In genomic region chr15:82298764-82299561, GRCm38 (mm10) we compare ENCODE assay signal across 10 mouse cellular contexts. TPM values are rescaled to one million over a fixed set of nuclear protein-coding genes. Genes with fewer than 3 reads are reported as not detected.
DNase-seq lines count a peak whose midpoint lies in the region; ATAC-seq lines count a peak whose summit lies in the region.
"Had no signal": no experiment of that assay in that cellular context is flagged by ENCODE, and none has a peak within 500 bp of the region (broad histone marks: within the 10 kb centered on the region; RNA-seq: fewer than 3 reads in every experiment).

Wbp2nl (plus strand) TSS chr15:82298954.

- H3K9ac ChIP-seq in hindbrain, embryonic 15.5 days: no peak within 1 kb of the TSS
- H3K9ac ChIP-seq in hindbrain, embryonic 13.5 days: no peak within 1 kb of the TSS
- no peak within 1 kb of the TSS for H3K9ac ChIP-seq in forebrain, embryonic 12.5 days

- peaks cover 12% of the 10 kb centered on the region for H3K4me1 ChIP-seq in hindbrain, embryonic 15.5 days (replicated peaks)
- peaks cover 6% of the 10 kb centered on the region for H3K4me1 ChIP-seq in hindbrain, embryonic 13.5 days (replicated peaks)
- peaks cover 5% of the 10 kb centered on the region for H3K4me1 ChIP-seq in forebrain, embryonic 12.5 days

- WGBS in hindbrain, embryonic 15.5 days: 64% methylated on average over 39 of the region's 39 CpGs
- 60% methylated on average over 39 of the region's 39 CpGs for WGBS in hindbrain, embryonic 13.5 days
- WGBS in forebrain, embryonic 12.5 days: 65% methylated on average over 39 of the region's 39 CpGs

- no peaks in the 10 kb centered on the region for H3K36me3 ChIP-seq in hindbrain, embryonic 15.5 days
- H3K36me3 ChIP-seq in hindbrain, embryonic 13.5 days: no peaks in the 10 kb centered on the region
- H3K36me3 ChIP-seq in forebrain, embryonic 12.5 days (replicated peaks): no peaks in the 10 kb centered on the region

- peak; percentile 55; the same call in 1 of the 2 replicates for ATAC-seq in hindbrain, embryonic 15.5 days (ENCODE audit: low FRiP score, low read depth)
- no peak for ATAC-seq in hindbrain, embryonic 13.5 days (ENCODE audit: low FRiP score)
- ATAC-seq in forebrain, embryonic 12.5 days (ENCODE audit: low FRiP score): no peak
- ATAC-seq: activated CD4-positive, CD25-positive, alpha-beta regulatory T cell, adult 4 months had no signal

- no peak within 1 kb of the TSS for H3K27ac ChIP-seq in hindbrain, embryonic 15.5 days (replicated peaks)
- no peak within 1 kb of the TSS for H3K27ac ChIP-seq in hindbrain, embryonic 13.5 days
- H3K27ac ChIP-seq in forebrain, embryonic 12.5 days: no peak within 1 kb of the TSS

- DNase-seq in ZHBTc4 (ENCODE audit: low read depth, low spot score): peak; percentile 93
- peak; percentile 22 for DNase-seq in kidney, postnatal 10 days
- peak; percentile 19 for DNase-seq in neural tube, embryonic 10.5 days (ENCODE audit: extremely low spot score, low spot score)
- no peak for DNase-seq in left cerebral cortex, adult 9 months (ENCODE audit: low spot score in 2 of 2)
- DNase-seq in gastrocnemius, postnatal 25 days: no peak

- no peaks in the 10 kb centered on the region for H3K9me3 ChIP-seq in hindbrain, embryonic 15.5 days
- no peaks in the 10 kb centered on the region for H3K9me3 ChIP-seq in hindbrain, embryonic 13.5 days
- no peaks in the 10 kb centered on the region for H3K9me3 ChIP-seq in forebrain, embryonic 12.5 days

- H3K4me3 ChIP-seq in hindbrain, embryonic 15.5 days: no peak within 1 kb of the TSS
- no peak within 1 kb of the TSS for H3K4me3 ChIP-seq in hindbrain, embryonic 13.5 days
- no peak within 1 kb of the TSS for H3K4me3 ChIP-seq in forebrain, embryonic 12.5 days (replicated peaks)

- no peaks in the 10 kb centered on the region for H3K27me3 ChIP-seq in hindbrain, embryonic 15.5 days
- H3K27me3 ChIP-seq in hindbrain, embryonic 13.5 days: 0 out of 2 replicates have a peak, but pooled peaks cover 3% of the 10 kb centered on the region
- peaks cover 6% of the 10 kb centered on the region; the same call in 1 of the 2 replicates for H3K27me3 ChIP-seq in forebrain, embryonic 12.5 days

- H3K4me2 ChIP-seq in hindbrain, embryonic 15.5 days: peak within 1 kb of the TSS; percentile 14; the same call in 1 of the 2 replicates
- H3K4me2 ChIP-seq in hindbrain, embryonic 13.5 days: no peak within 1 kb of the TSS; the same call in 1 of the 2 replicates
- H3K4me2 ChIP-seq in forebrain, embryonic 12.5 days: no peak within 1 kb of the TSS

RNA-seq across cellular contexts. Expression of gene Wbp2nl, which starts in this region (rescaled TPM):
- 0.10 and 0.29 TPM in 2 replicates for polyA plus RNA-seq in hindbrain, embryonic 15.5 days (2015; fragmentation: Nextera tagmentation; extraction: Ambion mirVana)
- polyA plus RNA-seq in hindbrain, embryonic 13.5 days (2015; fragmentation: Nextera tagmentation; extraction: Ambion mirVana): 0.16 and 0.18 TPM in 2 replicates
- total RNA-seq in gastrocnemius, postnatal 25 days (2021): not detected
- 0.14 and 0.18 TPM in 2 replicates for polyA plus RNA-seq in forebrain, embryonic 12.5 days (2016; fragmentation: Nextera tagmentation; extraction: Ambion mirVana)
- polyA plus RNA-seq: activated CD4-positive, CD25-positive, alpha-beta regulatory T cell, adult 4 months; small intestine, adult 2 months had no signal

Comparison
In these comparisons a context has a peak if more than half of its experiments do, and no peak if none do; other contexts are left out.
1. Peak in ATAC-seq and H3K4me2 ChIP-seq in hindbrain, embryonic 15.5 days; RNA of the gene not detected or under 1 TPM.
2. DNase-seq: peak in ZHBTc4 (single experiment), kidney, postnatal 10 days (single experiment) and neural tube, embryonic 10.5 days (single experiment); none in left cerebral cortex, adult 9 months (0 of 2) and gastrocnemius, postnatal 25 days (single experiment).